Mouse (Mus musculus): ENCODE measurements at regions not wholly inside any gene's neighbourhood (a gene's known extent, or its start where the extent isn't known, plus 50 kb on each side); places are given as distances from the start of the nearest gene placed in this dataset.

GRCm38 (mm10) chr17:4785281-4785839 is 208.8 kb upstream of the Arid1b start:
- DNase-seq (ENCODE audit: low read depth, low spot score): no peak

GRCm38 (mm10) chr17:4786524-4786923 is 207.6 kb upstream of the Arid1b start:
- no peak for DNase-seq (ENCODE audit: low read depth, low spot score)

- no peak for DNase-seq (ENCODE audit: low read depth, low spot score)
These were observed 202.3 kb upstream of the Arid1b start for GRCm38 (mm10) chr17:4791873-4792272.

DNA sequence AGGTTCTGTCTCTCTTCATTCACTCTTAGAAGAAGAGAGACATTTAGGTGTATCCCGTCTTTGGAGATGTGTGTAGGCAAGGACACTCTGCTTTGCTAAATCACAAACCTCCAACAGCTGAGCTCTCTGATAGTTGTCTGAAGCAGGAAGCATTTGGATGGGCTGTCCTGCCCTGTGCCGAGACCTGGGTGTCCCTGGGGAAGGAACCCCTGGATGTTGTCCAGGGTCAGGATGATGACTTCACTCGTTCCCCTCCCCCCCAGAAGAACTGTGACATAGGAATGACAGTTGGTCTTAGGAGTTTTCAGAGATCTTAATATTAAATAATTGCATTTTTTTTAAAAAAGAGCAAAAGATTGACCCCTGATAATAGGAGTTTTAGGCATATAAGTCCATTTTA is 197.9 kb upstream of the Arid1b start:
- DNase-seq (ENCODE audit: low read depth, low spot score): no peak

GRCm38 (mm10) chr17:4804013-4804412 is 190.1 kb upstream of the Arid1b start:
- DNase-seq (ENCODE audit: low read depth, low spot score): no peak

GRCm38 (mm10) chr17:4806051-4806450 is 188.1 kb upstream of the Arid1b start:
- DNase-seq (ENCODE audit: low read depth, low spot score): no peak

- DNase-seq (ENCODE audit: low read depth, low spot score): no peak
These were observed 185.2 kb upstream of the Arid1b start for GRCm38 (mm10) chr17:4808926-4809325.

DNA sequence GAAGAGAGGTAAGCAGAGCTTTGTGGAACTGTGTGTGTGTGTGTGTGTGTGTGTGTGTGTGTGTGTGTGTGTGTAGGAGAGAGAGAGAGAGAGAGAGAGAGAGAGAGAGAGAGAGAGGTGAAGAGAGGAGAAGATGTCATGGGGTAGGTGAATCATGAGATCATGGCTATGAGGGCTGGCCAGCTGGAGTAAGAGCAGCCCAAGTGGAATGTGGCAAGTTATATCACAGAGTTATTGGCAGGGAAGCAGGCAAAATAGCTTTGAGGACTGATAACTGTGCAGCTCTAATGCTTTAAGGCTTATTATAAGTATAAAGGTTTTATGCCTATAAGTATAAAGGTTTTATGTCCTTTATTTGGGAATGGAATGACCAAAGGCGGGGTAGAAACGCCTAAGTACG is 180.9 kb upstream of the Arid1b start:
- DNase-seq (ENCODE audit: low read depth, low spot score): no peak

- DNase-seq (ENCODE audit: low read depth, low spot score): no peak
These were observed 180.5 kb upstream of the Arid1b start for GRCm38 (mm10) chr17:4813666-4814065.

DNA sequence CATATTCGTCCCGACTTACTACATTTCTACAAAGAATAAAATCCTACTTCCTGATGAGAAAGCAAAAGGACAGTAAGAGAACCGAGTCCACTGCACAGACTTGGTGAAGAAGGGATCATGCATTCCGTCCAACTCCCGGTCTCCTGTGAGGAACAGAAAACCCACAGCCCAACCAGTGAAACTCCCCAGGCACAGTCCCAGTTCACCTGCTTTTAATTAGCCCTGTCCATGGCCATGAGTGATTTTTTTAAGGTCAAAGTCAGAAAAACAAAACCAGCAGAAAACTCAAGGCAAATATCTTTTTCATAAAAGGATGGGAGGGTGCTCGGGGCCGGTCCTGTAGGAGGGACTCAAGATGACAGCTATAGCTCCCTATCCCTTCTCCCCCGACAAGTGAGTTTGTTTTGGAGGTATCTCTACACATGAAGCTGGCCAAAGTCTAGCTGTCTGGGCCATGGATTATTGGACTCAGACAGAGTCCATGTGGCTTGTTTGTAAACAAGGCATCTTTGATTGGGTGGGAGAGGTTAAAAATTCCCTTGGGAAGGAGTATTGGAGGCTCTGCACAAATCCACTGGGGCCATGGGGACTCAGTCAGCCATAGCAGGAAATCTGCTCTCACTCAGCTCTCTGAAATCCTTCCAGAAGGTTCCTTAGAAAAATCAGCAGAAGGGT is 168.8 kb upstream of the Arid1b start:
- DNase-seq (ENCODE audit: low read depth, low spot score): no peak

- DNase-seq (ENCODE audit: low read depth, low spot score): no peak
These were observed 160.1 kb upstream of the Arid1b start for GRCm38 (mm10) chr17:4834065-4834464.

DNA sequence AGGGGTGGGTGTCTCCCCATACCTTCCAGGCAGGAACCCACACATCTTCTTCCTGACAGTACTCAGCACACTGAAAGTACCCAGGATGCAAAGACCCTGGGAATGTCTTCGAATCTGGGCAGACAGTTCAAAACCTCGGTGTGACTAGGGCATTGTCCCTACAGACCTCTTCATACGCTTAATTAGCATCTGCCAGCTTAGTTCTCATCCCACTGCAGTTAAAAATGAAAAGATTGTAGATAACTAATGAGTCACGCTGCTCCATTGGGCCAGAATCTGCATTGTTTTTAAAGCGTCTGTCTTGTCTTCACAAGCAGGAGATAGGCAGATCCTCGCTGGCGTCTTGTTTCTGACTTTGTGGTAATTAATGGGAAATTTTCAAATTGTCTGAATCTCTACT is 159.6 kb upstream of the Arid1b start:
- DNase-seq (ENCODE audit: low read depth, low spot score): no peak

GRCm38 (mm10) chr17:4835065-4835705 is 158.9 kb upstream of the Arid1b start:
- no peak for DNase-seq (ENCODE audit: low read depth, low spot score)

DNA sequence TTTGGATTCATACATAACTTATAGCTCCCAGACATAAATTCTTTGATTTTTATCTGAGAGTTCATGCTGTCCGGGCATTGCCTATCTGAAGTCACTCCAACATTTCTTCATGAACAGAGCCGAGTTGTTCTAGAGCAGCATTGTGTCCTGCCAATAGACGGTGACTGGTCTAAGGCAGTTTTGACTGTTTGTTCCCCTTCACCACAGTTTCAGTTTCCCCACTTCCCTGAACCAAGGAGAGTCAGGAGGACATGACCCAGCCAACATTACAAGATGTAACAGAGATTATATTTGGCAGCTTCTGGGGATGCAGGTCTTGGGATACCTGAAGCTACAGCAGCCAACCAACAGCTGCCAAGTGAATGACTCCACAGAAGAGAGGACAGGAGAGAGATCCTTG is 154.0 kb upstream of the Arid1b start:
- no peak for DNase-seq (ENCODE audit: low read depth, low spot score)

DNA sequence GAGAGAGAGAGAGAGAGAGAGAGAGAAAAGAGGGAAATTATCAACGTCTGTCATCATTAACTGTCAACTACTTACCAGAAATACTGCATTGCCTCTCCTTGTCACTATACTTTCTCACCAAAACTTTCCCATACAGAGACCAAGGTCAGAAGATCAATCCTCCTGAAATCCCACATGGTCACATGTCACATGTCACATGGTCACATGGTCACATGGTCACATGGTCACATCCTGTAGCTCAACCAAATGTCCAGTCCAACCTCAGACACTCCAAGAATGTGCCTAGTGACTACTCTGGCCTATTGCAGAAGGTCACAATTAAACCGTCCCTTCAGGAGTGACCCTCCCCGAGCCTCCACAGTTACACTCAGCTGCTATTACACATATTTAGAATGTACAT is 135.8 kb upstream of the Arid1b start:
- DNase-seq (ENCODE audit: low read depth, low spot score): no peak

DNA sequence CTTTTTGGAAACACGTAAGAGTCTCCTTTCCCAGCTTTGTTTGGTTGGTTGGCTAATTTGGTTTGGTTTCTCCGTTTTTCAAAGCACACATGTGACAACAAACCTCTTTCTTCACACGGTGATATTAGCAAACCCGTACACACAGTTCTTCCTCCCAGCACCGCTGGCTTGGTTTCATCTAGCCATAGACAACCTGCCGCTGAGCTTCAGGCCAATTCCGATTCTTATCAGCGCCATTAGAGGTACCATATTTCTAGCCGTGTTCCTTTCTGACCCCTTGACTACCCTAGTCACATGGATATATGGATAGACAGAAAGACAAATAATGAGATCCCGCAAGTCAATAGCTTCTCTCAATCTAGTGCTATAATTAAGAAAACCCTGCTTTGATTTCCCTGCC is 129.2 kb upstream of the Arid1b start:
- DNase-seq (ENCODE audit: low read depth, low spot score): no peak

DNA sequence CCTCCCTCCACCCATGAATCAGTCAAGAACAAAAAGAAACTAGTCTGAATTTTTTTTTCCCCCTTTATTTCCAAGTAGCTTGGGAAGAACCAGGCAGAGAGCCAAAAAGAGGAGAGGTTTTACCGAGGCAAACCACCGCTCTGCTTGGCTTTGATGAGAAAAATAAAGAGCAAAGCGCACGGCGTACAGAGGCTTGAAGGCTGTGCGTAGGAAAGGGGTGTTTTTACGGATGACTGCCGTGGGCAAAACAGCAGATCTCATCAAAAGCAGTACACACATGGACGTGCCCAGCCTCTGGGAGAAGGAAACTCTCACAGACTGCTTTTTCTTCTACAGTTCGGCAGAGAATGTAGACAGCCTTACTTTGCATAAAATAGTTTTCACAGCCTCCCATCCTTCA is 128.5 kb upstream of the Arid1b start:
- no peak for DNase-seq (ENCODE audit: low read depth, low spot score)

- no peak for DNase-seq (ENCODE audit: low read depth, low spot score)
These were observed 127.9 kb upstream of the Arid1b start for GRCm38 (mm10) chr17:4866026-4866896.

DNA sequence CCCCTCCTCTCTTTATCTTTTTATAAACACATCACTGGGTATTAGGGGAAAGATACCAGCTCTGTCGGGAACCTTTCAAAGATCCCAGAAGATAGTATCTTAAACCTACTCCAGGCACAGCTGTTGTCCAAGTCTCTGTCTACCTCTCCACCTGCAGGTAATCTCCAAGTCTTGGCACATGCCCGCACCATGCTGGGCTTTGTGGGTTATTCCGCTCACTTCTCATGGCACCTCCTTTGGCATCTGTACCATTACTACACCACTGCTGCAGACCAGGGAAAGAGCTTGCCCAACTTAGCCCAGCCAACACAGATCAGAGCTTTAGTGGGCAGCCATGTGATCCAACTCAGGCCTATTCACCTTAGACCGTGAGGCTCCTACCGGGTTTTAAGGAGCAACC is 127.0 kb upstream of the Arid1b start:
- DNase-seq (ENCODE audit: low read depth, low spot score): no peak

GRCm38 (mm10) chr17:4867754-4868445 is 126.2 kb upstream of the Arid1b start:
- DNase-seq (ENCODE audit: low read depth, low spot score): no peak

DNA sequence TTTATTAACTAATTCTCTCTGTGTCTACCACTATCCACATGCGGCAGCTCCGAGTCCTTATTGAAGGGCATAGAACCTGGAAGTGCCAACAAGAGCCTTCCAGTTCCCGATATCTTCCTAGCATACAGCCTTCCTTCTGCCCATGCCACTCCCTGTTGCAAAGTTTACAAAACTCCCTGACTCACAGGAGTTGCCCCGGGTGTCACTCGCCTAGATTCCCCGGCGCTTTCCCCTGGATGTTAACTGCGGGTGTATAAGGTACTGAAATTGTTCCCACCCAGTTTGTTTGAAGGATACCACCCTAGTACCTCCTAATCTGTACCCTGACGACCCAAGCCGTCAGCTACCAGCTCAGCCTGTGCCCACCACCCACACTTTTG is 125.7 kb upstream of the Arid1b start:
- no peak for DNase-seq (ENCODE audit: low read depth, low spot score)

- DNase-seq (ENCODE audit: low read depth, low spot score): no peak
These were observed 125.3 kb upstream of the Arid1b start for GRCm38 (mm10) chr17:4868861-4869260.
